Mouse (Mus musculus): ENCODE data around the gene Ddx23. TPM values are rescaled to one million over a fixed set of nuclear protein-coding genes. Genes with fewer than 3 reads are reported as not detected.

Gene Ddx23
- polyA plus RNA-seq, 1 experiment from 2014 or later, result 22.0 TPM

GRCm38 (mm10) chr15:98602191-98602881 is 60.4 kb downstream of the Ddx23 start:
- ATAC-seq (replicated peaks; ENCODE audit: insufficient number of reproducible peaks, low FRiP score, low TSS enrichment, low read depth) (no peak), DNase-seq (ENCODE audit: low spot score) (no peak)
- no peak overlapping the region for H3K4me2 ChIP-seq (ENCODE audit: low read depth, low read length)
- WGBS, result 55% methylated on average over 13 of the region's 13 CpGs
- no peak overlapping the region for H3K4me3 ChIP-seq (ENCODE audit: low read depth, low read length)
- H3K4me1 ChIP-seq (ENCODE audit: control insufficient read depth, insufficient read depth, low read length), result no peaks in the 10 kb centered on the region
- no peaks in the 10 kb centered on the region for H3K27me3 ChIP-seq (ENCODE audit: control insufficient read depth, insufficient read depth, low read length)
- H3K9ac ChIP-seq (replicated peaks; ENCODE audit: low read length), result no peak overlapping the region
- H3K27ac ChIP-seq (replicated peaks; ENCODE audit: low read depth, low read length), result no peak overlapping the region
- no peaks in the 10 kb centered on the region for H3K9me3 ChIP-seq (replicated peaks; ENCODE audit: control insufficient read depth, low read length)
- H3K36me3 ChIP-seq (replicated peaks; ENCODE audit: control insufficient read depth, insufficient read depth, low read depth, low read length), result peaks cover 13% of the 10 kb centered on the region

GRCm38 (mm10) chr15:98601832-98602190 is 60.9 kb downstream of the Ddx23 start:
- H3K4me1 ChIP-seq (ENCODE audit: control insufficient read depth, insufficient read depth, low read length), result no peaks in the 10 kb centered on the region
- no peak overlapping the region for H3K4me2 ChIP-seq (ENCODE audit: low read depth, low read length)
- H3K36me3 ChIP-seq (replicated peaks; ENCODE audit: control insufficient read depth, insufficient read depth, low read depth, low read length), result peaks cover 14% of the 10 kb centered on the region
- DNase-seq (ENCODE audit: low spot score) (no peak), ATAC-seq (replicated peaks; ENCODE audit: insufficient number of reproducible peaks, low FRiP score, low TSS enrichment, low read depth) (no peak)
- no peaks in the 10 kb centered on the region for H3K27me3 ChIP-seq (ENCODE audit: control insufficient read depth, insufficient read depth, low read length)
- no peak overlapping the region for H3K9ac ChIP-seq (replicated peaks; ENCODE audit: low read length)
- no peak overlapping the region for H3K27ac ChIP-seq (replicated peaks; ENCODE audit: low read depth, low read length)
- no peaks in the 10 kb centered on the region for H3K9me3 ChIP-seq (replicated peaks; ENCODE audit: control insufficient read depth, low read length)
- H3K4me3 ChIP-seq (ENCODE audit: low read depth, low read length), result no peak overlapping the region
- 78% methylated on average over 7 of the region's 7 CpGs for WGBS

GRCm38 (mm10) chr15:98600036-98600709 is 62.5 kb downstream of the Ddx23 start:
- H3K36me3 ChIP-seq (replicated peaks; ENCODE audit: control insufficient read depth, insufficient read depth, low read depth, low read length), result peaks cover 22% of the 10 kb centered on the region

GRCm38 (mm10) chr15:98596609-98597008 is 66.1 kb downstream of the Ddx23 start:
- no peak overlapping the region for H3K27ac ChIP-seq (replicated peaks; ENCODE audit: low read depth, low read length)
- no peak overlapping the region for H3K9ac ChIP-seq (replicated peaks; ENCODE audit: low read length)
- H3K4me3 ChIP-seq (ENCODE audit: low read depth, low read length), result no peak overlapping the region
- no peaks in the 10 kb centered on the region for H3K4me1 ChIP-seq (ENCODE audit: control insufficient read depth, insufficient read depth, low read length)
- peaks cover 20% of the 10 kb centered on the region for H3K36me3 ChIP-seq (replicated peaks; ENCODE audit: control insufficient read depth, insufficient read depth, low read depth, low read length)
- 94% methylated on average over 14 of the region's 14 CpGs for WGBS
- no peak for DNase-seq (ENCODE audit: low spot score)
- H3K27me3 ChIP-seq (ENCODE audit: control insufficient read depth, insufficient read depth, low read length), result no peaks in the 10 kb centered on the region
- H3K9me3 ChIP-seq (replicated peaks; ENCODE audit: control insufficient read depth, low read length), result no peaks in the 10 kb centered on the region
- no peak for ATAC-seq (replicated peaks; ENCODE audit: insufficient number of reproducible peaks, low FRiP score, low TSS enrichment, low read depth)
- no peak overlapping the region for H3K4me2 ChIP-seq (ENCODE audit: low read depth, low read length)

More at GRCm38 (mm10) chr15:98600036-98600709, 62.5 kb downstream of the Ddx23 start:
- Histone ChIP-seq H3K9me3 (replicated peaks; ENCODE audit: control insufficient read depth, low read length) (no peaks in the 10 kb centered on the region), H3K9ac (replicated peaks; ENCODE audit: low read length) (no peak overlapping the region), H3K27ac (replicated peaks; ENCODE audit: low read depth, low read length) (no peak overlapping the region), H3K27me3 (ENCODE audit: control insufficient read depth, insufficient read depth, low read length) (no peaks in the 10 kb centered on the region), H3K4me3 (ENCODE audit: low read depth, low read length) (no peak overlapping the region), H3K4me1 (ENCODE audit: control insufficient read depth, insufficient read depth, low read length) (no peaks in the 10 kb centered on the region), H3K4me2 (ENCODE audit: low read depth, low read length) (no peak overlapping the region)
- 91% methylated on average over 12 of the region's 12 CpGs for WGBS
- DNase-seq (ENCODE audit: low spot score) (no peak), ATAC-seq (replicated peaks; ENCODE audit: insufficient number of reproducible peaks, low FRiP score, low TSS enrichment, low read depth) (no peak)

Other genes starting within 250 kb of the Ddx23 start
- gene Olfr282, start 231.7 kb downstream of the Ddx23 start, polyA plus RNA-seq (2014; fragmentation: Nextera tagmentation; extraction: Ambion mirVana), result not detected in 2 replicates
- not detected in 2 replicates for gene Olfr281, start 210.3 kb downstream of the Ddx23 start, polyA plus RNA-seq (2014; fragmentation: Nextera tagmentation; extraction: Ambion mirVana)
- not detected in 2 replicates for gene OR5BS1P, start 193.0 kb downstream of the Ddx23 start, polyA plus RNA-seq (2014; fragmentation: Nextera tagmentation; extraction: Ambion mirVana)
- gene Lalba, start 180.2 kb downstream of the Ddx23 start, polyA plus RNA-seq (2014; fragmentation: Nextera tagmentation; extraction: Ambion mirVana), result 0.38 and 0.39 TPM in 2 replicates
- not detected in 2 replicates for gene Olfr279, start 170.5 kb downstream of the Ddx23 start, polyA plus RNA-seq (2014; fragmentation: Nextera tagmentation; extraction: Ambion mirVana)
- 145 and 153 TPM in 2 replicates for gene Kansl2, start 128.6 kb downstream of the Ddx23 start, polyA plus RNA-seq (2014; fragmentation: Nextera tagmentation; extraction: Ambion mirVana)
- 61.4 and 61.8 TPM in 2 replicates for gene Ccnt1, start 92.0 kb downstream of the Ddx23 start, polyA plus RNA-seq (2014; fragmentation: Nextera tagmentation; extraction: Ambion mirVana)
- gene 4930415O20Rik, start 91.9 kb downstream of the Ddx23 start, polyA plus RNA-seq (2014; fragmentation: Nextera tagmentation; extraction: Ambion mirVana), result not detected in 2 replicates
- 8.4 and 10.4 TPM in 2 replicates for gene Adcy6, start 52.8 kb downstream of the Ddx23 start, polyA plus RNA-seq (2014; fragmentation: Nextera tagmentation; extraction: Ambion mirVana)
- gene Cacnb3, start 32.1 kb downstream of the Ddx23 start, polyA plus RNA-seq (2014; fragmentation: Nextera tagmentation; extraction: Ambion mirVana), result 32.3 and 33.4 TPM in 2 replicates
- gene Rnd1, start 14.6 kb upstream of the Ddx23 start, polyA plus RNA-seq (2014; fragmentation: Nextera tagmentation; extraction: Ambion mirVana), result 0.63 and 0.92 TPM in 2 replicates
- 1.3 TPM in 2 replicates for gene Ccdc65, start 45.3 kb upstream of the Ddx23 start, polyA plus RNA-seq (2014; fragmentation: Nextera tagmentation; extraction: Ambion mirVana)
- gene Fkbp11, start 65.3 kb upstream of the Ddx23 start, polyA plus RNA-seq (2014; fragmentation: Nextera tagmentation; extraction: Ambion mirVana), result 18.9 and 21.0 TPM in 2 replicates
- gene Arf3, start 100.3 kb upstream of the Ddx23 start, polyA plus RNA-seq (2014; fragmentation: Nextera tagmentation; extraction: Ambion mirVana), result 24.5 and 28.7 TPM in 2 replicates
- gene Wnt10b, start 115.3 kb upstream of the Ddx23 start, polyA plus RNA-seq (2014; fragmentation: Nextera tagmentation; extraction: Ambion mirVana), result 1.6 and 2.3 TPM in 2 replicates
- 0.28 and 0.33 TPM in 2 replicates for gene Wnt1, start 127.0 kb upstream of the Ddx23 start, polyA plus RNA-seq (2014; fragmentation: Nextera tagmentation; extraction: Ambion mirVana)
- gene Ddn, start 146.6 kb upstream of the Ddx23 start, polyA plus RNA-seq (2014; fragmentation: Nextera tagmentation; extraction: Ambion mirVana), result 0.26 and 0.27 TPM in 2 replicates
- 69.8 and 73.1 TPM in 2 replicates for gene Prkag1, start 168.6 kb upstream of the Ddx23 start, polyA plus RNA-seq (2014; fragmentation: Nextera tagmentation; extraction: Ambion mirVana)
- gene Kmt2d, start 208.3 kb upstream of the Ddx23 start, polyA plus RNA-seq (2014; fragmentation: Nextera tagmentation; extraction: Ambion mirVana), result 11.6 and 12.0 TPM in 2 replicates
- 16.7 and 17.0 TPM in 2 replicates for gene Rhebl1, start 231.6 kb upstream of the Ddx23 start, polyA plus RNA-seq (2014; fragmentation: Nextera tagmentation; extraction: Ambion mirVana)
- 0.76 and 1.3 TPM in 2 replicates for gene Dhh, start 235.6 kb upstream of the Ddx23 start, polyA plus RNA-seq (2014; fragmentation: Nextera tagmentation; extraction: Ambion mirVana)